Mouse (Mus musculus) spleen, postnatal 4 days (tissue): Measurements from ENCODE around the gene Atp8b5.
A peak's percentile ranks its signal among the peaks of the same experiment; 100 is the strongest.

Experiments
- DNase-seq, 2 experiments: peaks; one replicate each; pipeline ENCODE4 v3.0.0; 2022; ENCODE audit warnings: low spot score in 2 of 2

Gene Atp8b5

GRCm38 (mm10) chr4:43266623-43267322, at the start of gene Atp8b5:
Gene Atp8b5, plus strand, starts transcription at chr4:43267159.
- peak; percentile 61 to 77 for DNase-seq

GRCm38 (mm10) chr4:43217997-43218396, 49.0 kb upstream of the Atp8b5 start:
- DNase-seq: no peak

- DNase-seq: no peak
Observed at GRCm38 (mm10) chr4:43231821-43232220, 35.1 kb upstream of the Atp8b5 start.

GRCm38 (mm10) chr4:43232985-43233384, 34.0 kb upstream of the Atp8b5 start:
- DNase-seq: no peak

GRCm38 (mm10) chr4:43233489-43233888, 33.5 kb upstream of the Atp8b5 start:
- DNase-seq: no peak

- no peak for DNase-seq
Observed at GRCm38 (mm10) chr4:43236898-43237297, 30.1 kb upstream of the Atp8b5 start.

- no peak for DNase-seq
Observed at GRCm38 (mm10) chr4:43240716-43241115, 26.2 kb upstream of the Atp8b5 start.

GRCm38 (mm10) chr4:43244022-43244421, 22.9 kb upstream of the Atp8b5 start:
- DNase-seq: no peak

- DNase-seq: no peak
Observed at GRCm38 (mm10) chr4:43245776-43246175, 21.2 kb upstream of the Atp8b5 start.

GRCm38 (mm10) chr4:43248026-43248425, 18.9 kb upstream of the Atp8b5 start:
- DNase-seq: no peak

GRCm38 (mm10) chr4:43248909-43249308, 18.1 kb upstream of the Atp8b5 start:
- no peak for DNase-seq

- no peak for DNase-seq
Observed at GRCm38 (mm10) chr4:43251269-43251668, 15.7 kb upstream of the Atp8b5 start.

GRCm38 (mm10) chr4:43257040-43257439, 9.9 kb upstream of the Atp8b5 start:
- no peak for DNase-seq

GRCm38 (mm10) chr4:43258556-43258955, 8.4 kb upstream of the Atp8b5 start:
- DNase-seq: no peak

GRCm38 (mm10) chr4:43259435-43259834, 7.5 kb upstream of the Atp8b5 start:
- no peak for DNase-seq

GRCm38 (mm10) chr4:43260096-43260495, 6.9 kb upstream of the Atp8b5 start:
- DNase-seq: no peak

GRCm38 (mm10) chr4:43262821-43263220, 4.1 kb upstream of the Atp8b5 start:
- DNase-seq: no peak

- no peak for DNase-seq
Observed at GRCm38 (mm10) chr4:43266146-43266545, 813 bp upstream of the Atp8b5 start.

GRCm38 (mm10) chr4:43267323-43267658, 332 bp downstream of the Atp8b5 start:
- no peak for DNase-seq

- DNase-seq: no peak
Observed at GRCm38 (mm10) chr4:43285476-43285875, 18.5 kb downstream of the Atp8b5 start.

- DNase-seq: no peak
Observed at GRCm38 (mm10) chr4:43287305-43287704, 20.3 kb downstream of the Atp8b5 start.

- DNase-seq: no peak
Observed at GRCm38 (mm10) chr4:43294001-43294400, 27.0 kb downstream of the Atp8b5 start.

GRCm38 (mm10) chr4:43309696-43310338, 42.9 kb downstream of the Atp8b5 start:
- DNase-seq: no peak

- DNase-seq: no peak
Observed at GRCm38 (mm10) chr4:43321536-43321935, 54.6 kb downstream of the Atp8b5 start.
